Mouse (Mus musculus): ENCODE measurements around the gene Mmp7. TPM values are rescaled to one million over a fixed set of nuclear protein-coding genes. Genes with fewer than 3 reads are reported as not detected.

Gene Mmp7
- not detected in 2 replicates for polyA plus RNA-seq (2016; fragmentation: Nextera tagmentation; extraction: Ambion mirVana)

GRCm38 (mm10) chr9:7691790-7692189 is at the start of gene Mmp7:
Mmp7 (plus strand) TSS chr9:7692090.
- Histone ChIP-seq H3K27ac (no peak within 1 kb of the TSS), H3K27me3 (no peaks in the 10 kb centered on the region), H3K9ac (no peak within 1 kb of the TSS), H3K9me3 (no peaks in the 10 kb centered on the region), H3K4me1 (no peaks in the 10 kb centered on the region), H3K4me2 (replicated peaks) (no peak within 1 kb of the TSS), H3K4me3 (no peak within 1 kb of the TSS), H3K36me3 (no peaks in the 10 kb centered on the region)
- WGBS, result 78% methylated on average over 1 of the region's 1 CpGs
- ATAC-seq (ENCODE audit: insufficient number of reproducible peaks, insufficient read depth, low FRiP score, low TSS enrichment), result no peak

- H3K36me3 ChIP-seq, result no peaks in the 10 kb centered on the region
- H3K4me1 ChIP-seq, result no peaks in the 10 kb centered on the region
- no peak for ATAC-seq (ENCODE audit: insufficient number of reproducible peaks, insufficient read depth, low FRiP score, low TSS enrichment)
- no peak overlapping the region for H3K4me3 ChIP-seq
- WGBS, result 84% methylated on average over 3 of the region's 3 CpGs
- no peaks in the 10 kb centered on the region for H3K9me3 ChIP-seq
- H3K27me3 ChIP-seq, result no peaks in the 10 kb centered on the region
- H3K9ac ChIP-seq, result no peak overlapping the region
- H3K27ac ChIP-seq, result no peak overlapping the region
- no peak overlapping the region for H3K4me2 ChIP-seq (replicated peaks)
Observed at GRCm38 (mm10) chr9:7647901-7648300, 44.0 kb upstream of the Mmp7 start.

- Histone ChIP-seq H3K36me3 (no peaks in the 10 kb centered on the region), H3K4me3 (no peak overlapping the region), H3K9me3 (no peaks in the 10 kb centered on the region), H3K9ac (no peak overlapping the region), H3K4me1 (no peaks in the 10 kb centered on the region), H3K4me2 (replicated peaks) (no peak overlapping the region), H3K27me3 (no peaks in the 10 kb centered on the region), H3K27ac (no peak overlapping the region)
- ATAC-seq (ENCODE audit: insufficient number of reproducible peaks, insufficient read depth, low FRiP score, low TSS enrichment), result no peak
- 70% methylated on average over 5 of the region's 5 CpGs for WGBS
Observed at GRCm38 (mm10) chr9:7650397-7651180, 41.3 kb upstream of the Mmp7 start.

- ATAC-seq (ENCODE audit: insufficient number of reproducible peaks, insufficient read depth, low FRiP score, low TSS enrichment), result no peak
- H3K27me3 ChIP-seq, result no peaks in the 10 kb centered on the region
- no peak overlapping the region for H3K4me2 ChIP-seq (replicated peaks)
- no peak overlapping the region for H3K9ac ChIP-seq
- no peaks in the 10 kb centered on the region for H3K4me1 ChIP-seq
- H3K27ac ChIP-seq, result no peak overlapping the region
- WGBS, result 81% methylated on average over 5 of the region's 5 CpGs
- H3K9me3 ChIP-seq, result no peaks in the 10 kb centered on the region
- no peaks in the 10 kb centered on the region for H3K36me3 ChIP-seq
- H3K4me3 ChIP-seq, result no peak overlapping the region
Observed at GRCm38 (mm10) chr9:7652351-7653085, 39.4 kb upstream of the Mmp7 start.

- 85% methylated on average over 4 of the region's 4 CpGs for WGBS
- no peak overlapping the region for H3K9ac ChIP-seq
- H3K9me3 ChIP-seq, result no peaks in the 10 kb centered on the region
- H3K4me3 ChIP-seq, result no peak overlapping the region
- H3K4me1 ChIP-seq, result no peaks in the 10 kb centered on the region
- no peak overlapping the region for H3K4me2 ChIP-seq (replicated peaks)
- H3K27ac ChIP-seq, result no peak overlapping the region
- no peaks in the 10 kb centered on the region for H3K27me3 ChIP-seq
- no peaks in the 10 kb centered on the region for H3K36me3 ChIP-seq
- ATAC-seq (ENCODE audit: insufficient number of reproducible peaks, insufficient read depth, low FRiP score, low TSS enrichment), result no peak
Observed at GRCm38 (mm10) chr9:7657946-7658345, 33.9 kb upstream of the Mmp7 start.

GRCm38 (mm10) chr9:7659469-7660020 is 32.3 kb upstream of the Mmp7 start:
- H3K9me3 ChIP-seq, result no peaks in the 10 kb centered on the region
- no peaks in the 10 kb centered on the region for H3K36me3 ChIP-seq
- 77% methylated on average over 6 of the region's 6 CpGs for WGBS
- H3K27ac ChIP-seq, result no peak overlapping the region
- H3K9ac ChIP-seq, result no peak overlapping the region
- no peaks in the 10 kb centered on the region for H3K27me3 ChIP-seq
- ATAC-seq (ENCODE audit: insufficient number of reproducible peaks, insufficient read depth, low FRiP score, low TSS enrichment), result no peak
- no peak overlapping the region for H3K4me3 ChIP-seq
- no peaks in the 10 kb centered on the region for H3K4me1 ChIP-seq
- H3K4me2 ChIP-seq (replicated peaks), result no peak overlapping the region

GRCm38 (mm10) chr9:7661371-7661770 is 30.5 kb upstream of the Mmp7 start:
- no peak for ATAC-seq (ENCODE audit: insufficient number of reproducible peaks, insufficient read depth, low FRiP score, low TSS enrichment)
- Histone ChIP-seq H3K4me2 (replicated peaks) (no peak overlapping the region), H3K27ac (no peak overlapping the region), H3K9ac (no peak overlapping the region), H3K4me1 (no peaks in the 10 kb centered on the region), H3K9me3 (no peaks in the 10 kb centered on the region), H3K36me3 (no peaks in the 10 kb centered on the region), H3K4me3 (no peak overlapping the region), H3K27me3 (no peaks in the 10 kb centered on the region)
- 91% methylated on average over 1 of the region's 1 CpGs for WGBS

- Histone ChIP-seq H3K36me3 (no peaks in the 10 kb centered on the region), H3K4me1 (no peaks in the 10 kb centered on the region), H3K4me3 (no peak overlapping the region), H3K4me2 (replicated peaks) (no peak overlapping the region), H3K9ac (no peak overlapping the region), H3K9me3 (no peaks in the 10 kb centered on the region), H3K27me3 (no peaks in the 10 kb centered on the region), H3K27ac (no peak overlapping the region)
- ATAC-seq (ENCODE audit: insufficient number of reproducible peaks, insufficient read depth, low FRiP score, low TSS enrichment), result no peak
- WGBS, result 52% methylated on average over 1 of the region's 1 CpGs
Observed at GRCm38 (mm10) chr9:7669674-7670073, 22.2 kb upstream of the Mmp7 start.

- H3K4me2 ChIP-seq (replicated peaks), result no peak overlapping the region
- no peaks in the 10 kb centered on the region for H3K27me3 ChIP-seq
- H3K4me1 ChIP-seq, result no peaks in the 10 kb centered on the region
- H3K9me3 ChIP-seq, result no peaks in the 10 kb centered on the region
- no peak overlapping the region for H3K27ac ChIP-seq
- H3K4me3 ChIP-seq, result no peak overlapping the region
- no peak overlapping the region for H3K9ac ChIP-seq
- no peaks in the 10 kb centered on the region for H3K36me3 ChIP-seq
- WGBS, result 86% methylated on average over 9 of the region's 9 CpGs
- no peak for ATAC-seq (ENCODE audit: insufficient number of reproducible peaks, insufficient read depth, low FRiP score, low TSS enrichment)
Observed at GRCm38 (mm10) chr9:7672985-7673384, 18.9 kb upstream of the Mmp7 start.

- Histone ChIP-seq H3K9ac (no peak overlapping the region), H3K36me3 (no peaks in the 10 kb centered on the region), H3K4me1 (no peaks in the 10 kb centered on the region), H3K27me3 (no peaks in the 10 kb centered on the region), H3K4me3 (no peak overlapping the region), H3K4me2 (replicated peaks) (no peak overlapping the region), H3K27ac (no peak overlapping the region), H3K9me3 (no peaks in the 10 kb centered on the region)
- 68% methylated on average over 2 of the region's 2 CpGs for WGBS
- ATAC-seq (ENCODE audit: insufficient number of reproducible peaks, insufficient read depth, low FRiP score, low TSS enrichment), result no peak
Observed at GRCm38 (mm10) chr9:7678154-7678837, 13.6 kb upstream of the Mmp7 start.

- Histone ChIP-seq H3K9ac (no peak overlapping the region), H3K4me2 (replicated peaks) (no peak overlapping the region), H3K27ac (no peak overlapping the region), H3K4me1 (no peaks in the 10 kb centered on the region), H3K4me3 (no peak overlapping the region), H3K36me3 (no peaks in the 10 kb centered on the region), H3K27me3 (no peaks in the 10 kb centered on the region), H3K9me3 (no peaks in the 10 kb centered on the region)
- no peak for ATAC-seq (ENCODE audit: insufficient number of reproducible peaks, insufficient read depth, low FRiP score, low TSS enrichment)
- WGBS, result 87% methylated on average over 9 of the region's 9 CpGs
Observed at GRCm38 (mm10) chr9:7682081-7682618, 9.7 kb upstream of the Mmp7 start.

Data from embryonic facial prominence, embryonic 12.5 days (tissue).